Mouse (Mus musculus) limb, embryonic 11.5 days (tissue): Measurements from ENCODE around the gene Ssbp3. TPM values are rescaled to one million over a fixed set of nuclear protein-coding genes. Genes with fewer than 3 reads are reported as not detected.

Source experiments
- ATAC-seq: fragments of 200-750 bp; cut with Nextera tagmentation; 2 replicates; pipeline ENCODE4 v1.8.0; 2017; ENCODE audit warnings: low read depth; ENCODE audit not compliant: insufficient number of reproducible peaks, low FRiP score, low TSS enrichment
- DNase-seq: peaks from one replicate; pipeline ENCODE4 v3.0.0-alpha.2; 2015; ENCODE audit warnings: low spot score
- H3K27ac ChIP-seq: fragments of 300-500 bp; sonication (generic); replicated peaks from 2 replicates; pipeline ENCODE4 v1.5.1; 2014; ENCODE audit warnings: low read depth, mild to moderate bottlenecking, low read length
- H3K27me3 ChIP-seq: fragments of 300-500 bp; sonication (generic); 2 replicates; pipeline ENCODE4 v1.6.1; 2014; ENCODE audit warnings: mild to moderate bottlenecking, low read length, mixed read lengths; ENCODE audit not compliant: control insufficient read depth, insufficient read depth
- H3K36me3 ChIP-seq: fragments of 300-500 bp; sonication (generic); 2 replicates; pipeline ENCODE4 v1.6.1; 2014; ENCODE audit warnings: mild to moderate bottlenecking, low read length, moderate library complexity, mixed read lengths; ENCODE audit not compliant: control insufficient read depth, insufficient read depth
- H3K4me1 ChIP-seq: fragments of 300-500 bp; sonication (generic); 2 replicates; pipeline ENCODE4 v1.6.1; 2014; ENCODE audit warnings: low read length, mixed read lengths; ENCODE audit not compliant: control insufficient read depth, insufficient read depth
- H3K4me2 ChIP-seq: fragments of 300-500 bp; sonication (generic); 2 replicates; pipeline ENCODE4 v1.6.1; 2014; ENCODE audit warnings: low read depth, mild to moderate bottlenecking, moderate library complexity; ENCODE audit not compliant: severe bottlenecking
- H3K4me3 ChIP-seq: fragments of 300-500 bp; sonication (generic); 2 replicates; pipeline ENCODE4 v1.5.1; 2014; ENCODE audit warnings: low read depth, low read length
- H3K9ac ChIP-seq: fragments of 300-500 bp; sonication (generic); 2 replicates; pipeline ENCODE4 v1.6.1; 2014; ENCODE audit warnings: mild to moderate bottlenecking, low read length
- H3K9me3 ChIP-seq: fragments of 300-500 bp; sonication (generic); 2 replicates; pipeline ENCODE4 v1.6.1; 2016; ENCODE audit warnings: low read length; ENCODE audit not compliant: control insufficient read depth
- WGBS: fragments of 180-500 bp; shearing (Covaris S2); extraction: QIAGEN DNeasy Blood & Tissue Kit; methylation state at CpG from one replicate; pipeline ENCODE4 v1.1.7; 2014; 5-methylcytosine and 5-hydroxymethylcytosine counted together
- polyA plus RNA-seq: library from polyadenylated mRNA; unstranded; fragments of >200 nt; fragmentation: Nextera tagmentation; extraction: Ambion mirVana; gene quantifications from 2 replicates; pipeline ENCODE4 v1.2.1, GENCODE M21; 2014

The Ssbp3 gene
- polyA plus RNA-seq, 1 experiment from 2014 or later, result 186 TPM

- no peak for ATAC-seq
- Histone ChIP-seq H3K27ac (no peak overlapping the region), H3K9me3 (no peaks in the 10 kb centered on the region), H3K36me3 (no peaks in the 10 kb centered on the region), H3K27me3 (no peaks in the 10 kb centered on the region), H3K4me2 (no peak overlapping the region), H3K4me3 (no peak overlapping the region), H3K4me1 (peaks cover 8% of the 10 kb centered on the region), H3K9ac (no peak overlapping the region)
- WGBS, result 91% methylated on average over 5 of the region's 5 CpGs
- no peak for DNase-seq
Observed at GRCm38 (mm10) chr4:106993053-106993452, 82.6 kb downstream of the Ssbp3 start.

- Histone ChIP-seq H3K9ac (no peak overlapping the region), H3K4me1 (peaks cover 5% of the 10 kb centered on the region; the same call in 1 of the 2 replicates), H3K4me3 (no peak overlapping the region), H3K27me3 (no peaks in the 10 kb centered on the region), H3K36me3 (no peaks in the 10 kb centered on the region), H3K27ac (no peak overlapping the region), H3K4me2 (no peak overlapping the region), H3K9me3 (no peaks in the 10 kb centered on the region)
- DNase-seq (no peak), ATAC-seq (no peak)
- 85% methylated on average over 5 of the region's 5 CpGs for WGBS
Observed at GRCm38 (mm10) chr4:106994252-106994651, 83.8 kb downstream of the Ssbp3 start.

- DNase-seq, result no peak
- peaks cover 5% of the 10 kb centered on the region; the same call in 1 of the 2 replicates for H3K4me1 ChIP-seq
- no peaks in the 10 kb centered on the region for H3K27me3 ChIP-seq
- H3K4me3 ChIP-seq, result no peak overlapping the region
- no peak overlapping the region for H3K27ac ChIP-seq
- 85% methylated on average over 6 of the region's 6 CpGs for WGBS
- ATAC-seq, result no peak
- no peak overlapping the region for H3K4me2 ChIP-seq
- H3K36me3 ChIP-seq, result no peaks in the 10 kb centered on the region
- no peaks in the 10 kb centered on the region for H3K9me3 ChIP-seq
- no peak overlapping the region for H3K9ac ChIP-seq
Observed at GRCm38 (mm10) chr4:106995069-106995468, 84.6 kb downstream of the Ssbp3 start.

- DNase-seq (no peak), ATAC-seq (no peak)
- H3K4me1 ChIP-seq, result peaks cover 5% of the 10 kb centered on the region; the same call in 1 of the 2 replicates
- H3K36me3 ChIP-seq, result no peaks in the 10 kb centered on the region
- no peak overlapping the region for H3K9ac ChIP-seq
- 88% methylated on average over 5 of the region's 5 CpGs for WGBS
- no peaks in the 10 kb centered on the region for H3K27me3 ChIP-seq
- H3K4me2 ChIP-seq, result no peak overlapping the region
- no peaks in the 10 kb centered on the region for H3K9me3 ChIP-seq
- no peak overlapping the region for H3K27ac ChIP-seq
- no peak overlapping the region for H3K4me3 ChIP-seq
Observed at GRCm38 (mm10) chr4:106995513-106995912, 85.0 kb downstream of the Ssbp3 start.

DNA sequence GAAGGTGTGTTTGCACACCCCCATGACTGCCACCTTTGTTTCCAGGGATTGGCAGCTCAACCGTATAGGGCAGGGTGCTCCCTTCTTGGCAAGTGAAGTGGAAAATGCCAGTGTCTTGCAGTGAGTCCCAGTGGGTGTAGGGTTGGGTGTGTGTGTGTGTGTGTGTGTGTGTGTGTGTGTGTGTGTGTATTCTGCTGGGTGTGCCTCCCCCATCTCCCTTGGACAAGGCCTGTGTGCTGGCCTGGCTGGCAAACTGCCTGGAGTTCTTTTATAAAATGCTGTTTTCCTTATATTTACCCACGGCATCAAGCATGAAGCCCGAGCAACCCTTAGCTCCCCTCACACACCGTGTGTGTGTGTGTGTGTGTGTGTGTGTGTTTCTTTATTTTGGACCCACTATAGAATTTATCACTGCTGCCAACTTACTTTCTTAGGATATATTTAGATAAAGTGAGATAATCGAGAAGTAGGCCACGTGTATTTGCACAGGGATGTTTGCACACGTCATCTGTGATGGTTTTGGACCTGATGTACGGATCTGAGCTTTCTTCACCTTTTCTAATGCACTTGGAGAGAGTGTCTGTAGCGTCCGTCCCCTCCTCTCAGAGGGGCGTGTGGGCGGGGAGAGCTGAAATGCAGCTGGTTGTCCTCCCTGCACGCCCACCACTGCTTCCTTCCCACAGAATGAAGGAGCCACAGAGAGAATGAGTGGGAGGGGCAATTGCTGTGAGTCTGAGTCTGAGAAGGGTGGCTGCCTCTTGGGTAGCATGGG is 86.0 kb downstream of the Ssbp3 start:
- Histone ChIP-seq H3K4me1 (peaks cover 13% of the 10 kb centered on the region), H3K9ac (no peak overlapping the region), H3K36me3 (no peaks in the 10 kb centered on the region), H3K9me3 (no peaks in the 10 kb centered on the region), H3K27me3 (no peaks in the 10 kb centered on the region), H3K27ac (no peak overlapping the region), H3K4me3 (no peak overlapping the region), H3K4me2 (no peak overlapping the region)
- 74% methylated on average over 13 of the region's 13 CpGs for WGBS
- ATAC-seq, result no peak
- no peak for DNase-seq

- Histone ChIP-seq H3K4me1 (peaks cover 22% of the 10 kb centered on the region), H3K27ac (no peak overlapping the region), H3K9me3 (no peaks in the 10 kb centered on the region), H3K9ac (no peak overlapping the region), H3K4me2 (no peak overlapping the region), H3K27me3 (no peaks in the 10 kb centered on the region), H3K36me3 (no peaks in the 10 kb centered on the region; the same call in 1 of the 2 replicates), H3K4me3 (no peak overlapping the region)
- DNase-seq (no peak), ATAC-seq (no peak)
- 45% methylated on average over 5 of the region's 5 CpGs for WGBS
Observed at GRCm38 (mm10) chr4:107001259-107001810, 90.8 kb downstream of the Ssbp3 start.

- Histone ChIP-seq H3K4me3 (no peak overlapping the region), H3K4me2 (no peak overlapping the region), H3K9ac (no peak overlapping the region), H3K27ac (no peak overlapping the region), H3K9me3 (no peaks in the 10 kb centered on the region), H3K36me3 (no peaks in the 10 kb centered on the region; the same call in 1 of the 2 replicates), H3K27me3 (no peaks in the 10 kb centered on the region), H3K4me1 (peaks cover 22% of the 10 kb centered on the region)
- WGBS, result 40% methylated on average over 14 of the region's 14 CpGs
- ATAC-seq, result no peak
- DNase-seq, result no peak
Observed at GRCm38 (mm10) chr4:107001916-107002488, 91.5 kb downstream of the Ssbp3 start.

DNA sequence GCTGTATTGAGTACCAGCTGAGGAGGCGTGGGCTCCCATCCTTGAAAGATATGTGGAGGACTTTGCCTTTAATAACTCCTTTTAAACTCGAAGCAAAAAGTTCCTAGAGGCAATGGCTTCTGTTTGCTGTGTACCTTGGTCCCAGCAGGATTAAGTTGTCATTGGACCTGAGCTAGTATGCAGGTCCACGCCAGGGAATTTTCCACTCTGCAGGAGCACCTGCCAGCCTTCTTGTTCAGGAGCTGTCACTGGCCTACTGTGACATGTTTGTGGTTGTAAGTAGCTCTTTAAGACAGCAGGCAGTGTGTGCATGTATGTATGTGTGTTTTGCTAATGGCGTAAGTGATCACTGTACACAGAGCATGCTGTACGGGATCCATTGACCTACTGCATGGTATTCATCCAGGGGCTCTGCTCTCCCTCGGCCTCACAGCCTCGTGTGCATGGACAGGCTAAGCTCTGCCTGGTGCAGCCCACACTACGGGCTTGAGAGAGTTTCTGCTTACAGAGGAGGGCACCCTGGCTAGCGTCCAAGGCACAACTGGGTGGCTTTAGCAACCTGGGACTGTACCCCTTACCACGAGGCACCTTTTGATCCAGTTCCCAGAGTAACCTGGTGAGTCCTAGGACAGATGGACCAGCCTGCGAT is 92.1 kb downstream of the Ssbp3 start:
- 81% methylated on average over 11 of the region's 11 CpGs for WGBS
- DNase-seq, result no peak

More for the DNA sequence above, 92.1 kb downstream of the Ssbp3 start:
- Histone ChIP-seq H3K4me3 (no peak overlapping the region), H3K27me3 (no peaks in the 10 kb centered on the region), H3K4me1 (peaks cover 22% of the 10 kb centered on the region), H3K27ac (no peak overlapping the region), H3K4me2 (no peak overlapping the region), H3K9me3 (no peaks in the 10 kb centered on the region), H3K9ac (no peak overlapping the region), H3K36me3 (no peaks in the 10 kb centered on the region; the same call in 1 of the 2 replicates)
- ATAC-seq, result no peak
